Mouse (Mus musculus) lung, adult 2 months (tissue): ENCODE data around the gene Podxl.

ENCODE experiments used
- CTCF ChIP-seq: fragments of 200-500 bp; IDR thresholded peaks from 2 replicates; pipeline ENCODE4 v1.5.1; 2011; ENCODE audit warnings: mild to moderate bottlenecking, low read length, control low read depth; ENCODE audit not compliant: insufficient read depth
- POLR2A ChIP-seq: fragments of 200-500 bp; IDR thresholded peaks from 2 replicates; pipeline ENCODE4 v1.6.1; 2011; ENCODE audit warnings: low read depth, mild to moderate bottlenecking, control low read depth, low read length, borderline replicate concordance; ENCODE audit errors: extremely low read depth

GRCm38 (mm10) chr6:31601131-31601530 lies 37.4 kb upstream of the Podxl start:
- no peak for TF ChIP-seq CTCF
- TF ChIP-seq POLR2A = no peak
